Comparison of ENCODE assay signal across 8 mouse cellular contexts in the genomic region with DNA sequence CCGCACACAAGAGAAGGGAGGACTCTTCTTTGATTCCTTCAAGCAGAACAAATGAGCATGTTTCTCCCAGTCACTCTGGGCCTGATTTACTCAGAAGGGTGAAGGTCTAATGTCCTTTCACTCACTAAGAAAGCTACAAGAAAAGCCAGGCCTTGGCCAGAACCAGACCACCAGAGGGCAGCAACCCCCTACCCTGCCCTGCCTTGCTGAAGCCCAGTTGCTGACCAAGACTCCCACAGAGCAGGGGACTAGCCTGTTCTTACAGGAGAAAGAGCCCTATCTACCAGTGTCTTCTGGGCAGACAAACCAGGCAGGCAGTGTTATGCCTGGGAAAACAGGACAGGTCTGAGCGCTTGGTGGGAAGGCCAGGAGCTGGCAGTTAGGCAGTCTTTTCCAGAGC. TPM values are rescaled to one million over a fixed set of nuclear protein-coding genes. Genes with fewer than 3 reads are reported as not detected.
DNase-seq lines count a peak whose midpoint lies in the region; ATAC-seq lines count a peak whose summit lies in the region.

No protein-coding gene starts in this region.

- H3K4me3 ChIP-seq in liver, embryonic 12.5 days: no peak overlapping the region

- no peak overlapping the region for H3K27ac ChIP-seq in liver, embryonic 12.5 days

- H3K27me3 ChIP-seq in liver, embryonic 12.5 days (replicated peaks): peaks cover under 1% of the 10 kb centered on the region; the same call in 1 of the 2 replicates

- H3K9ac ChIP-seq in liver, embryonic 12.5 days: no peak overlapping the region

- no peaks in the 10 kb centered on the region for H3K36me3 ChIP-seq in liver, embryonic 12.5 days

- peak; percentile 59 for DNase-seq in liver
- DNase-seq in adipocyte (ENCODE audit: low spot score): peak; percentile 93
- DNase-seq in forelimb bud, embryonic 11.5 days (ENCODE audit: low read depth, low spot score): peak; percentile 76
- DNase-seq in kidney, adult 8-10 months: peak; percentile 83 to 92
- DNase-seq in lung, postnatal 14 days: peak; percentile 75
- DNase-seq in skeletal muscle tissue, adult 2 months (ENCODE audit: low read depth, low spot score): peak; percentile 67
- DNase-seq in layer of hippocampus, adult 8-10 months (ENCODE audit: low spot score in 2 of 2): no peak

- H3K4me1 ChIP-seq in liver, embryonic 12.5 days: peaks cover 8% of the 10 kb centered on the region

- 44% methylated on average over 2 of the region's 2 CpGs for WGBS in liver, embryonic 12.5 days (ENCODE audit: insufficient replicate concordance)

- ATAC-seq in liver, embryonic 12.5 days: no peak

- H3K9me3 ChIP-seq in liver, embryonic 12.5 days (replicated peaks): no peaks in the 10 kb centered on the region

- H3K4me2 ChIP-seq in liver, embryonic 12.5 days: no peak overlapping the region

RNA-seq across cellular contexts. Expression of a gene that starts 12.3 kb away (rescaled TPM):
- polyA plus RNA-seq in liver, embryonic 12.5 days (2016; fragmentation: Nextera tagmentation; extraction: Ambion mirVana): 4.0 and 4.6 TPM in 2 replicates
- 10 to 100 TPM; 35.1 to 41.2 (median 40.8) TPM for total RNA-seq in layer of hippocampus, adult 8-10 months (2022)

RNA-seq across cellular contexts. Expression of a gene that starts 13.1 kb away (rescaled TPM):
- polyA plus RNA-seq in liver, embryonic 12.5 days (2016; fragmentation: Nextera tagmentation; extraction: Ambion mirVana): 1.2 and 1.4 TPM in 2 replicates
- total RNA-seq in layer of hippocampus, adult 8-10 months (2022): 10 to 100 TPM; 42.2 to 55.5 (median 47.9) TPM

RNA-seq across cellular contexts. Expression of a gene that starts 34.2 kb away (rescaled TPM):
- polyA plus RNA-seq in liver, embryonic 12.5 days (2016; fragmentation: Nextera tagmentation; extraction: Ambion mirVana): 6.0 and 6.7 TPM in 2 replicates
- not detected for total RNA-seq in layer of hippocampus, adult 8-10 months (2022)

Comparison
In these comparisons a context has a peak if more than half of its experiments do, and no peak if none do; other contexts are left out.
1. DNase-seq: peak in liver (single experiment), adipocyte (single experiment), forelimb bud, embryonic 11.5 days (single experiment), kidney, adult 8-10 months (2 of 2), lung, postnatal 14 days (single experiment) and skeletal muscle tissue, adult 2 months (single experiment); none in layer of hippocampus, adult 8-10 months (0 of 2).